Mouse (Mus musculus) ES-E14 (cell line): ENCODE data around the gene Tnfrsf21. TPM values are rescaled to one million over a fixed set of nuclear protein-coding genes. Genes with fewer than 3 reads are reported as not detected.
A peak's percentile ranks its signal among the peaks of the same experiment; 100 is the strongest.

Experiments used
- DNase-seq: peaks from one replicate; pipeline ENCODE4 v3.0.0-alpha.2; 2013; ENCODE audit warnings: low read depth, low spot score
- H3K27ac ChIP-seq: 2 replicates; pipeline ENCODE4 v1.5.1; 2012; ENCODE audit warnings: low read depth, mild to moderate bottlenecking, low read length, moderate library complexity, mixed read lengths; ENCODE audit not compliant: poor library complexity, insufficient read depth, severe bottlenecking
- H3K36me3 ChIP-seq: 2 replicates; pipeline ENCODE4 v1.6.1; 2012; ENCODE audit warnings: mild to moderate bottlenecking, low read length, moderate library complexity, mixed read lengths; ENCODE audit not compliant: control insufficient read depth, poor library complexity, insufficient read depth, severe bottlenecking
- H3K4me1 ChIP-seq, 2 experiments: fragments of 150-350 bp in 1 of 2; sonication (generic) in 1 of 2; 2 replicates each; pipeline ENCODE4 v1.6.1; 2012; ENCODE audit warnings: low read length in 2 of 2, mild to moderate bottlenecking in 1 of 2, mixed read lengths in 1 of 2; ENCODE audit not compliant: control insufficient read depth in 2 of 2, insufficient read depth in 2 of 2, poor library complexity in 1 of 2
- H3K4me3 ChIP-seq, 2 experiments: fragments of 150-350 bp in 1 of 2; sonication (generic) in 1 of 2; 2 replicates each; pipeline ENCODE4 v1.5.1; 2012; ENCODE audit warnings: low read length in 2 of 2, low read depth in 1 of 2, mild to moderate bottlenecking in 1 of 2, mixed read lengths in 1 of 2; ENCODE audit not compliant: insufficient read depth in 1 of 2, poor library complexity in 1 of 2, severe bottlenecking in 1 of 2
- H3K9ac ChIP-seq: 2 replicates; pipeline ENCODE4 v1.6.1; 2012; ENCODE audit warnings: low read depth, mild to moderate bottlenecking, low read length, mixed read lengths; ENCODE audit not compliant: poor library complexity, insufficient read depth, severe bottlenecking
- H3K9me3 ChIP-seq: fragments of 150-350 bp; sonication (generic); 2 replicates; pipeline ENCODE4 v1.6.1; 2012; ENCODE audit warnings: low read depth, mild to moderate bottlenecking, low read length; ENCODE audit not compliant: control insufficient read depth, insufficient read depth
- CHD2 ChIP-seq: IDR thresholded peaks from 2 replicates; pipeline ENCODE4 v1.6.1; 2014; ENCODE audit warnings: mild to moderate bottlenecking, low read depth, low read length, inconsistent platforms
- HCFC1 ChIP-seq: IDR thresholded peaks from 2 replicates; pipeline ENCODE4 v1.6.1; 2012; ENCODE audit warnings: low read length, inconsistent platforms, borderline replicate concordance; ENCODE audit not compliant: insufficient read depth
- MAFK ChIP-seq: IDR thresholded peaks from 2 replicates; pipeline ENCODE4 v1.6.1; 2014; ENCODE audit warnings: mild to moderate bottlenecking, low read depth, low read length, inconsistent platforms; ENCODE audit not compliant: insufficient read depth
- ZC3H11A ChIP-seq: IDR thresholded peaks from 2 replicates; pipeline ENCODE4 v1.6.1; 2012; ENCODE audit warnings: low read depth, mild to moderate bottlenecking, inconsistent platforms, low read length, borderline replicate concordance
- ZNF384 ChIP-seq: IDR thresholded peaks from 2 replicates; pipeline ENCODE4 v1.6.1; 2012; ENCODE audit warnings: low read depth, low read length, inconsistent platforms
- in situ Hi-C, 2 experiments: fragments of 600-800 bp; cut with MboI; formaldehyde crosslinking; loops; one replicate each; pipeline ENCODE4 v1.15.1; 2025; ENCODE audit warnings: low sequenced_read_pairs in 2 of 2, inconsistent platforms in 1 of 2; ENCODE audit not compliant: unreplicated experiment in 2 of 2
- total RNA-seq: library from RNA; depleted of rRNA; stranded (reverse); fragments of 300-350 nt; gene quantifications from 2 replicates; pipeline ENCODE4 v1.2.3, GENCODE M21; 2012

The Tnfrsf21 gene
- total RNA-seq, 1 experiment = 19.8 TPM

DNA sequence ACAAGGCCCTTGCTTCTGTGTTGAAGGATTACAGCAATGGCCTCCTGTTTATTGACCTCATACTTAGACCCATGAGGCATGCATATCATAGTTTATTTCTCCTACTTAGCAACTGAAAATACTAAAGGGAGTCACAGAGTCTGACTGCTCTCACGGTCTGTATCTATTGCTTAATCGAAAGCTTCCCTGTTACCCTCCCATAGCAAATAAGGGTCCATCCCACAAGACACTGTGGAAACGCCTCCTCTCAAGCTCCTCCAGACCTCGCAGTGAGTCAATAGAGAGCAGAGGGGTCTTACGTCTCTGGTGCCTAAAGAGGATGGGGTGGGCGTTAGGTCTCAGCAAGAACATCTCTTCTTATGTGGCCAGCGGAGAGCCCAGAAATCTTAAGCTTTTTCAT lies 15.8 kb upstream of the Tnfrsf21 start:
- Histone ChIP-seq H3K27ac (no peak overlapping the region), H3K9ac (no peak overlapping the region), H3K4me3 (no peak overlapping the region), H3K9me3 (no peaks in the 10 kb centered on the region), H3K36me3 (no peaks in the 10 kb centered on the region), H3K4me1 (no peaks in the 10 kb centered on the region)
- in situ Hi-C loops = loop anchor here in 1 of 2 experiments (10.0 kb wide), 1 partner anchor 224 kb away; no protein-coding TSS in a partner anchor
- no peak for DNase-seq
- TF ChIP-seq CHD2 = no peak

DNA sequence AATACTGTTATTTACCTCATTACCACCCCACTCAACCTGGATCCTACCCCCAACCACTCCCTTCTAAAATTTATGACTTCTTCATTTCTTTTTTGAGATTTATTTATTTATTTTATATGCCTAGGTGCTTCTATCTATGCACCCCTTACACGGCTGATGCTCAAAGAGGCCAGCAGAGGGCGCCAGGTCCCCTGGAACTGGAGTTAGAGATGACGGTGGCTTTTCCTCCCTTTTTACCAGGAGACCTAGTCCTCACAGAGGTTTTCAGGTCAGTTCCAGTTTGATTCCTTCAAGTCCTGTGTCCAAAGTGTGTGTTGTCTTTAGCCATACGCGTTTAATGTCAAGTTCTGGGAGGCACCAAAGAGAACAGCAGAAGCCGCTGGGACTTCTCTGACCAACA lies 3.6 kb upstream of the Tnfrsf21 start:
- H3K9me3 ChIP-seq = no peaks in the 10 kb centered on the region
- peak; percentile 82; the same call in 1 of the 2 replicates for TF ChIP-seq ZC3H11A
- TF ChIP-seq CHD2 = no peak
- no peak for TF ChIP-seq MAFK
- no peak for TF ChIP-seq ZNF384
- DNase-seq = peak; percentile 73
- H3K4me1 ChIP-seq = no peaks in the 10 kb centered on the region
- H3K9ac ChIP-seq = no peak overlapping the region
- in situ Hi-C loops = loop anchor here in 1 of 2 experiments (5.0 kb wide), 1 partner anchor 225 kb away; no protein-coding TSS in a partner anchor
- no peaks in the 10 kb centered on the region for H3K36me3 ChIP-seq
- H3K4me3 ChIP-seq = no peak overlapping the region
- H3K27ac ChIP-seq = no peak overlapping the region

DNA sequence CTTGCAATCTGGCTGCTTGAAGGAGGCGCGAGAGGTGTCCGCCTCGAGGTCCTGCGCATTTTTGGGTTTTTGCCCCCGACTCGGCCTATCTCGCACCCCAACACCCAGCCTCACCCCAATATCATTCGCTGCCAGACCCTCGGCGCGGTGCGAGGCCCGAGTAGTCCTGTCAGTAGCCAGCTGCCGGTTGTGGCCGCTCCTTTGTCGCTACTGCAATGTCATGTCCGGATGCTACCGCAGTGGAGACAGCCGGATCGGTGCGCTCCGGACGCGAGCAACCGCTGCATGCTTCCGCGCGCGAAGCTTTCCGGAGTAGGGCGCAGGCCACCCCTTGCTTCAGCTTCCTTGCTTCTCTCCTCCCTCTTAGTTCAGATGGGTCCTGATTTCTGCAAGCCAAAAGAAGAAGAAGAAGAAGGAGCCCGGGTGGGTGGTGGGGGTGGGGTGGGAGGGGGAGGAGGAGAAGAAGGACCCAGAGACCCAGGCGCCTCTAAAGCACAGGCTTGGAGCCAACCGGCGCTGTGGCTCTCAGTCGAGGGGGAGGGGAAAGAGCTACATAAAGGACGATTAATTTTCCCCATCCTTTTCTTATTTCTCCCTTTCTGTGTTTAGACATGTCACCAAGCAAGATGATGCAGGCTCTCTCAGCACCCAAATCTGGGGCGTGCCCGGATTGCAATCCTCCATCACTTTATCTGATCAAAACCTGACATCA lies 1.1 kb downstream of the Tnfrsf21 start:
- Histone ChIP-seq H3K9me3 (no peaks in the 10 kb centered on the region), H3K27ac (no peak overlapping the region), H3K36me3 (no peaks in the 10 kb centered on the region), H3K4me1 (no peaks in the 10 kb centered on the region), H3K4me3 (peak overlapping the region; percentile 72 to 85), H3K9ac (peak overlapping the region; percentile 85)
- in situ Hi-C loops = no loop called here
- no peak for DNase-seq
- no peak for TF ChIP-seq CHD2
- TF ChIP-seq MAFK = no peak
- no peak for TF ChIP-seq ZNF384
- no peak for TF ChIP-seq ZC3H11A
- no peak for TF ChIP-seq HCFC1

DNA sequence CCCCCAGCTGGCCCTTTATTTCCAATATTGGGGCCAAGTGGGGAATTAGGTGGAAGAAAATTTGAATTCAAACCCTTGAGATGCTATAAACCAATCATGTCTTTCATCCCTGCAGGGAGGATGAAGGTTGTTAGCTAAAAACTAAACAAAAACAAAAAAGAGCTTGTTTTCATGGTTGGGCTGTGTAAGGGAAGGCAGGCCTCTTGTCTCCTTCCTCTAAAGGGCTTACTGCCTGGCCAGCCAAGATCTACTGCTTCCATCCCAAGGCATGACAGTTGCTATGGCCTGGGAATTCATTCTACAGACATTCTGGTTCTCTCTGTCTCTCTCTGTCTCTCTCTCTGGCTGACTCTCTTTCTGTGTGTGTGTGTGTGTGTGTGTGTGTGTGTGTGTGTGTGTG lies 1.7 kb downstream of the Tnfrsf21 start:
- TF ChIP-seq CHD2 (no peak), ZC3H11A (no peak), MAFK (no peak), HCFC1 (no peak), ZNF384 (no peak)
- Histone ChIP-seq H3K36me3 (no peaks in the 10 kb centered on the region), H3K27ac (no peak overlapping the region), H3K9me3 (no peaks in the 10 kb centered on the region), H3K4me1 (no peaks in the 10 kb centered on the region), H3K9ac (no peak overlapping the region), H3K4me3 (no peak overlapping the region)
- no peak for DNase-seq
- in situ Hi-C loops = no loop called here

DNA sequence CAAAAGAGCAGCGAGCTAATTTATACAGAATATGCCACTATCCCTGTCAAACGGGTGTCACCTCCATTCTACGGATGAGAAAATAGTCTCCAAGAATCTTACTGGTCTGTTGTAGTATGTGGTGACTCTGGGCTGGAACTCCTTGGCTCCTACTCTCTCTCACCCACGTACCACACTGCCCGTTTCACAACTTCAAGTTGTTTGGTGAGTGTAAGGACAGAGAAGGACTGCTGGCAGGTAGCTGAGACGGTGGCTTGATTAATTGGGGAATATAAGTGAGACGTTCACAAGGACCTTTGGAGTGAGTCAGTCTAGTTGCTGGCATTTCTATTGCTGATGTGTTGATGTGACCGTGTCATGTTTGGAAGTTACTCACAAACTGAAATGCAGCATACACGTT lies 3.3 kb downstream of the Tnfrsf21 start:
- TF ChIP-seq HCFC1 = no peak
- TF ChIP-seq MAFK = no peak
- no peak for TF ChIP-seq CHD2
- no peaks in the 10 kb centered on the region for H3K9me3 ChIP-seq
- no peak for DNase-seq
- no peaks in the 10 kb centered on the region for H3K36me3 ChIP-seq
- H3K27ac ChIP-seq = no peak overlapping the region
- no peaks in the 10 kb centered on the region for H3K4me1 ChIP-seq
- no peak overlapping the region for H3K9ac ChIP-seq
- in situ Hi-C loops = no loop called here
- H3K4me3 ChIP-seq = no peak overlapping the region
